Mouse (Mus musculus): ENCODE measurements around the gene Erc2. TPM values are rescaled to one million over a fixed set of nuclear protein-coding genes. Genes with fewer than 3 reads are reported as not detected.

Gene Erc2
- polyA plus RNA-seq, 1 experiment from 2014 or later, result 58.0 TPM

GRCm38 (mm10) chr14:27985201-27985600 is 363.0 kb downstream of the Erc2 start:
- 61% methylated on average over 5 of the region's 5 CpGs for WGBS
- ATAC-seq (ENCODE audit: low read depth), result no peak

GRCm38 (mm10) chr14:27987422-27987821 is 365.2 kb downstream of the Erc2 start:
- Histone ChIP-seq H3K36me3 (no peaks in the 10 kb centered on the region), H3K4me3 (no peak overlapping the region), H3K4me1 (replicated peaks) (peaks cover 10% of the 10 kb centered on the region), H3K27me3 (no peaks in the 10 kb centered on the region), H3K27ac (replicated peaks) (no peak overlapping the region), H3K9ac (no peak overlapping the region), H3K4me2 (no peak overlapping the region), H3K9me3 (no peaks in the 10 kb centered on the region)
- no peak for ATAC-seq (ENCODE audit: low read depth)
- WGBS, result 91% methylated on average over 1 of the region's 1 CpGs

More at GRCm38 (mm10) chr14:27985201-27985600, 363.0 kb downstream of the Erc2 start:
- Histone ChIP-seq H3K36me3 (no peaks in the 10 kb centered on the region), H3K27me3 (no peaks in the 10 kb centered on the region), H3K27ac (replicated peaks) (no peak overlapping the region; the same call in 1 of the 2 replicates), H3K4me2 (no peak overlapping the region), H3K9ac (no peak overlapping the region), H3K9me3 (no peaks in the 10 kb centered on the region), H3K4me1 (replicated peaks) (peaks cover 10% of the 10 kb centered on the region), H3K4me3 (no peak overlapping the region)

- no peak overlapping the region for H3K4me3 ChIP-seq
- no peaks in the 10 kb centered on the region for H3K27me3 ChIP-seq
- H3K9ac ChIP-seq, result no peak overlapping the region
- 67% methylated on average over 3 of the region's 3 CpGs for WGBS
- no peak overlapping the region for H3K4me2 ChIP-seq
- no peaks in the 10 kb centered on the region for H3K36me3 ChIP-seq
- ATAC-seq (ENCODE audit: low read depth), result no peak
- no peak overlapping the region for H3K27ac ChIP-seq (replicated peaks)
- no peaks in the 10 kb centered on the region for H3K4me1 ChIP-seq (replicated peaks)
- H3K9me3 ChIP-seq, result no peaks in the 10 kb centered on the region
Observed at GRCm38 (mm10) chr14:27998551-27998950, 376.3 kb downstream of the Erc2 start.

GRCm38 (mm10) chr14:28004023-28004422 is 381.8 kb downstream of the Erc2 start:
- H3K9ac ChIP-seq, result no peak overlapping the region
- H3K4me2 ChIP-seq, result no peak overlapping the region
- H3K4me3 ChIP-seq, result no peak overlapping the region
- H3K27me3 ChIP-seq, result no peaks in the 10 kb centered on the region
- no peak overlapping the region for H3K27ac ChIP-seq (replicated peaks)
- H3K36me3 ChIP-seq, result no peaks in the 10 kb centered on the region
- H3K4me1 ChIP-seq (replicated peaks), result no peaks in the 10 kb centered on the region
- no peaks in the 10 kb centered on the region for H3K9me3 ChIP-seq
- no peak for ATAC-seq (ENCODE audit: low read depth)
- WGBS, result 61% methylated on average over 4 of the region's 4 CpGs

GRCm38 (mm10) chr14:28010536-28011280 is 388.5 kb downstream of the Erc2 start:
- no peaks in the 10 kb centered on the region for H3K36me3 ChIP-seq
- no peak overlapping the region for H3K9ac ChIP-seq
- no peak overlapping the region for H3K4me2 ChIP-seq
- ATAC-seq (ENCODE audit: low read depth), result no peak
- H3K27ac ChIP-seq (replicated peaks), result no peak overlapping the region
- H3K4me3 ChIP-seq, result no peak overlapping the region
- no peaks in the 10 kb centered on the region for H3K4me1 ChIP-seq (replicated peaks)
- no peaks in the 10 kb centered on the region for H3K9me3 ChIP-seq
- no peaks in the 10 kb centered on the region for H3K27me3 ChIP-seq
- WGBS, result 91% methylated on average over 10 of the region's 10 CpGs

GRCm38 (mm10) chr14:28023199-28023598 is 401.0 kb downstream of the Erc2 start:
- Histone ChIP-seq H3K36me3 (no peaks in the 10 kb centered on the region), H3K4me2 (no peak overlapping the region), H3K4me1 (replicated peaks) (no peaks in the 10 kb centered on the region), H3K9ac (no peak overlapping the region), H3K27ac (replicated peaks) (no peak overlapping the region), H3K9me3 (no peaks in the 10 kb centered on the region), H3K4me3 (no peak overlapping the region), H3K27me3 (no peaks in the 10 kb centered on the region)
- 75% methylated on average over 6 of the region's 6 CpGs for WGBS
- ATAC-seq (ENCODE audit: low read depth), result no peak

- no peak for ATAC-seq (ENCODE audit: low read depth)
Observed at GRCm38 (mm10) chr14:28030870-28031269, 408.6 kb downstream of the Erc2 start.

GRCm38 (mm10) chr14:28035013-28035412 is 412.8 kb downstream of the Erc2 start:
- Histone ChIP-seq H3K9ac (no peak overlapping the region), H3K4me3 (no peak overlapping the region), H3K9me3 (no peaks in the 10 kb centered on the region), H3K4me1 (replicated peaks) (no peaks in the 10 kb centered on the region), H3K4me2 (no peak overlapping the region), H3K36me3 (no peaks in the 10 kb centered on the region), H3K27ac (replicated peaks) (no peak overlapping the region), H3K27me3 (no peaks in the 10 kb centered on the region)
- no peak for ATAC-seq (ENCODE audit: low read depth)
- WGBS, result 82% methylated on average over 2 of the region's 2 CpGs

More at GRCm38 (mm10) chr14:28030870-28031269, 408.6 kb downstream of the Erc2 start:
- Histone ChIP-seq H3K4me1 (replicated peaks) (no peaks in the 10 kb centered on the region), H3K9ac (no peak overlapping the region), H3K27me3 (no peaks in the 10 kb centered on the region), H3K4me3 (no peak overlapping the region), H3K27ac (replicated peaks) (0 out of 2 replicates have a peak overlapping the region, but pooled peaks have one; percentile 9), H3K9me3 (no peaks in the 10 kb centered on the region), H3K4me2 (no peak overlapping the region), H3K36me3 (no peaks in the 10 kb centered on the region)
- 50% methylated on average over 1 of the region's 1 CpGs for WGBS

GRCm38 (mm10) chr14:28043095-28043494 is 420.9 kb downstream of the Erc2 start:
- no peak overlapping the region for H3K4me3 ChIP-seq
- no peak overlapping the region for H3K9ac ChIP-seq
- peaks cover 22% of the 10 kb centered on the region for H3K4me1 ChIP-seq (replicated peaks)
- no peaks in the 10 kb centered on the region for H3K27me3 ChIP-seq
- H3K4me2 ChIP-seq, result no peak overlapping the region
- H3K27ac ChIP-seq (replicated peaks), result peak overlapping the region; percentile 77
- H3K9me3 ChIP-seq, result no peaks in the 10 kb centered on the region
- peak; percentile 76 for ATAC-seq (ENCODE audit: low read depth)
- 37% methylated on average over 4 of the region's 4 CpGs for WGBS
- 0 out of 2 replicates have a peak, but pooled peaks cover 2% of the 10 kb centered on the region for H3K36me3 ChIP-seq

- ATAC-seq (ENCODE audit: low read depth), result no peak
- 54% methylated on average over 5 of the region's 5 CpGs for WGBS
Observed at GRCm38 (mm10) chr14:28051646-28052045, 429.4 kb downstream of the Erc2 start.

GRCm38 (mm10) chr14:28057159-28057884 is 435.1 kb downstream of the Erc2 start:
- no peak; the same call in 1 of the 2 replicates for ATAC-seq (ENCODE audit: low read depth)
- Histone ChIP-seq H3K4me2 (peak overlapping the region; percentile 13; the same call in 1 of the 2 replicates), H3K36me3 (no peaks in the 10 kb centered on the region), H3K9ac (no peak overlapping the region), H3K4me1 (replicated peaks) (peaks cover 28% of the 10 kb centered on the region), H3K27ac (replicated peaks) (peak overlapping the region; percentile 34), H3K27me3 (0 out of 2 replicates have a peak, but pooled peaks cover 5% of the 10 kb centered on the region), H3K9me3 (no peaks in the 10 kb centered on the region), H3K4me3 (no peak overlapping the region)
- 35% methylated on average over 11 of the region's 11 CpGs for WGBS

More at GRCm38 (mm10) chr14:28051646-28052045, 429.4 kb downstream of the Erc2 start:
- no peak overlapping the region for H3K4me2 ChIP-seq
- 0 out of 2 replicates have a peak, but pooled peaks cover 5% of the 10 kb centered on the region for H3K27me3 ChIP-seq
- no peak overlapping the region for H3K4me3 ChIP-seq
- no peaks in the 10 kb centered on the region for H3K9me3 ChIP-seq
- H3K36me3 ChIP-seq, result no peaks in the 10 kb centered on the region
- H3K27ac ChIP-seq (replicated peaks), result no peak overlapping the region
- H3K9ac ChIP-seq, result no peak overlapping the region
- peaks cover 6% of the 10 kb centered on the region; the same call in 1 of the 2 replicates for H3K4me1 ChIP-seq (replicated peaks)

Data from neural tube, embryonic 13.5 days (tissue).